Mouse (Mus musculus): ENCODE data around the gene Tspan4.
"Not testable (repeated sequence)": the region's sequence is repeated elsewhere in the genome, so short reads cannot be mapped to it uniquely, and the experiment has no call there.

The Tspan4 gene

DNA sequence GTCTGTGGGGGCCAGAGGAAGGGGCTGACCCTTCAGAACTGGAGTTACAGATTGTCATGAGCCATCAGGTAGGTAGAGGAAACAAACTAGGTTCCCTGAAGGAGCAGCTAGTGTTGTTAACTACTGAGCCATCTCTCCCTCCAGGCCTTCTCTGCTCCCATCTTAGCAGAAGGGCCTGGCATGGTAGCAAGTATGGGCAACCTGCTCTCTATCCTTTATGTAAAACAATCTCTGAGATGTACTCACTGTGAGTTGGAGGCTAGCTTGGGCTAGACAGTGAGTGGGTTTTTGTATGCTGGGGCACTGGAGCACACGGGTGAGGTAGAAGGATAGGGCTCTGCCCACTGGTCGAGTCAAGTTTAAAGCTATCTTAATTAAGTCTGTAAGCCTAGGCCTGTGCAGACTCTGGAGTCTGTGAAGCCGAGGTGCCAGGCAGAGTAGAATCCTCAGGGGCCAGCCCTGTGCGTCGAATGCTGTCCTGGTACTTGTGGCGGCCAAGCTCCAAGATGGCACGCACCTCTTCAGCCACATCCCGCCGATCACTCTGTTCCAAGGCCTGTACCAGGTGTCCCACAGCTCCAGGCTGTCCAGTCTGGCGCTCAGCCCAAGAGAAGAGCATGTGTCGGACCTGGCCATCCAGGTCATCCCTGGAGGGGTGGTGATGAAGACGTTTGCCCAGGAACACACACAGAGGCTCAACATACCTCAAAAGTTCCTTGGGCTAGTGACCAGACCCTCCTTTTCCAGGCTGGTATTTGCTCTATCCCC lies 36.7 kb upstream of the Tspan4 start:
- DNase-seq (ENCODE audit: low read depth in 1 of 2, low spot score in 2 of 2): no peak

DNA sequence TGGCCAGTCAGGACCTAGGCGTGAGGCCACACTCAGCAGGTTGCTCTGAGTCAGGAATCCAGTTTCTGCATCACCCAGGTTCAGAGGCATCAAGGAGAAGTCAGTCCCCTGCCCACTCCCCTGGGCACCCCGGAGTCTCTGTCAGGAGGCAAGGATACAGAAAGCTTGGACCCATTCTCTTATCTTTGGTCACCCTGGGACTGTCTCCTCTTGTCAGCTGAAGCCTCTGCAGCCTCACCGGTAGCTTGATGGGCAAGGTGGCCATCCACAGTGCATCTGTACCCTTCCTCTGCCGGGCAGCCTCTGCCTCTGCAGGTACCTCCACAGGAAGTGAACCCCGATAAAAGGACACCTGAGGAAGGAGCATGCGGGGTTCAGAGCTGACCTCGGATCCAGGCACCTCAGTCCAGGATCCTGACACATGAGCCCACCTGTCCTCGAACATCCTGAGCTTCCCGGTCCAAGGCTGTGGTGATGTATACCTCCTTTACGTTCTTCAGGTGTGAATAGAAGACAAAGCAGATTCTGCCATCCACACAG lies 35.8 kb upstream of the Tspan4 start:
- no peak for DNase-seq (ENCODE audit: low read depth in 1 of 2, low spot score in 2 of 2)

DNA sequence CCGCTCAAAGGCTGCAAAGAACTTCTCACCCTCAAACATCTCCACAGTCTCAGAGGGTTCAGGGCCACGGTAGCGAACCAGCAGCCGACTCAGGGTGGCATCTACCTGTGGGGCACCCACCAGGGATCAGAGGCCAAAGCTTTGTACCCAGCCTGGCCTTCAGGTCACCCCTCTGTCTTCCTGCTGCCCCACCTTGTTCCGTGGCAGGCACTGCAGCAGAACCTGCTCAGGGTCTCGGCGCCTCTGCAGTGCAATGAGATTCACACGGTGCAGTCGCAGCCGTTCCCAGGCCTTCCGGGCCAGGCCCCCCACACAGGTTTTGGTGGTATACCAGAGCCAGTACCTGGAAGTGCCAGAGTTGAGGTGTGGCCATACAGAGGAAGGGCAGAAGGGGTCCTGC lies 35.2 kb upstream of the Tspan4 start:
- no peak for DNase-seq (ENCODE audit: low read depth in 1 of 2, low spot score in 2 of 2)

DNA sequence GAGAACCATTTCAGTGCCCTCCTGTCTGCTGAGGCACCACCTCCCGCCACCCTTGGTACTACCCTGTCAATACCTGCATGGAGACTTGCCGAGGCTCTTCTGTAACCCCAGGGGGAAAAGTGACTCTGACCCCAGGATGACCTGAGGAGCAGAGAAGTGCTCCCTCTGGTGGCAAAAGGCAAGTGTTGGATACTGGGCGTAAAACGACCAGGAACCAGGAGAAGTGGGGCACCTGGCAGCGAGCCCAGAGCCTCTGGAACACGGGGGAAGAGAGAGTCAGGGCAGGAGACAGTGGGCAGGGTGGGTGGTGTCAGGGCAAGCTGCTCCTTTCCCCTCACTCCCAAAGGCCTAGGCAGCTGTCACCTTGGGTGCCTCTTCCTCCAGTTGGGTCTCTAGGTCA lies 34.4 kb upstream of the Tspan4 start:
- no peak for DNase-seq (ENCODE audit: low read depth in 1 of 2, low spot score in 2 of 2)

DNA sequence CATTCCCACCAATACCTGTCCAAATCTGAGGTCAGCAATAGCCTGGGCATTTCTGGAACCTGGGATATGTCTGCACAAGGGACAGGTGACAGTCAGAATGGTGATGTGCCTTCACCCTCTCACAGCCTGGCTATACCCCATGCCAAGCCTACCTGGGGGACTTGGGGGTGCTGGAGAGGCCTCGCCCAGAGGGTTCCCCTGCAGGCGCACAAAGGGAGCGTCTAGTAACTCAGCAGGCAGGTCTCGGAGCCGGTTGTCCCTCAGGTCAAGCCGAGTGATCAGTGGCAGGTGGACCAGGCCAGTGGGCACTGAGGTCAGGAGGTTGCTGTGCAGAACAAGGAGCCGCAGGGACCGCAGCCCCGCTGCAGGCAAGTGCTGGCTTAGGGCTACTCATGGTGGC lies 33.6 kb upstream of the Tspan4 start:
- DNase-seq (ENCODE audit: low read depth in 1 of 2, low spot score in 2 of 2): no peak

DNA sequence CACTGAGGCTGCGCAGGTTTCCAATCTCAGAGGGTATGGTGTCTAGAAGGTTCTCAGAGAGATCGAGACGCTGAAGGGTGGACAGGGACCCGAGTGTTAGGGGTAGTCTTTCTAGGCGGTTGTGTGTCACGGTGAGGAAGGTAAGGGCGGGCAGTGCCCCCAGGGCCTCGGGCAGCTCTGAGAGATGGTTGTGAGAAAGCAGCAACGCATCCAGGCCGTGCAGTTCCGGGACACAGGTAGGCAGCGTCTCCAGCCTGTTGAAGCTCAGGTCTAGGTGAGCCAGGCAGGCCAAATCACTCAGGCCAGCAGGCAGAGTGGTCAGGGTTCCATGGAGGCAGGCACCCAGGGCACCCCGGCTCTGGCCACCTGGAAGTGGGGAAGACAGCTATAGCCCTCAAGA lies 32.8 kb upstream of the Tspan4 start:
- DNase-seq (ENCODE audit: low read depth in 1 of 2, low spot score in 2 of 2): no peak

DNA sequence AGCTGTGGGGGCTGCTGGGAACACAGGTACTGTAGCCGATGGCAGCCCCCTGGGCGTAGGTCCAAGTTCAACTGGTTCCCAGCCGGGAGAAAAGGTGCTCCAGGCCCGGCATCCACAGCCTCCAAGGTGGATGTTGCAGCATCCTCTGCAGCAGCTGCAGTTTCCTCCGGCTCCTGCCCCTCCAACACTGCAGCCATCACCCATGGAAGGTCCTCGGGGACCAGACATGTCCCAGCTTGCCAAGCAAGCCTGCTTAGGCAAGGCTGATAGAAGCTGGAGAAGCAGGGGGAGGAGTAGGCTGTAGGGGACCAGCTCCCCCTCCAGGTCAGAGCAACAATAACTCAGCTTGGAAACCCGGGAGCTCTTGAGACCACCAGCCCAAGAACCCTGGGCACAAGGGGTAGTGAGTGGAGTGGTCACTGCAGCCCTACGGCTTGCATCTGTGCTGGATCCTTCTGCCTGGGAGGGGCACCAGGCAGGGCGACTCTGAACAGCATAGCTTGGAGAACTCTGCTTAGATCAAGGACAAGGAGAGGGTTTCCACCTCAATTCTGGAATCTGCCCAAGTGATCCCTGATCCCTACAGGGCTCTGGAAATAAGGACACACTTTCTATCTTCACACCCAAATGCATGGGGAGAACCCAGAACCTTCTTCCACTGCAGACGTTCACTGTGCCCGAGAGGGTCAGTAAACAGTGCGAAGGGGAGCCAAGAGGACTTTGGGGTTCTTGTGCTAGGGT lies 31.8 kb upstream of the Tspan4 start:
- no peak for DNase-seq (ENCODE audit: low read depth in 1 of 2, low spot score in 2 of 2)

DNA sequence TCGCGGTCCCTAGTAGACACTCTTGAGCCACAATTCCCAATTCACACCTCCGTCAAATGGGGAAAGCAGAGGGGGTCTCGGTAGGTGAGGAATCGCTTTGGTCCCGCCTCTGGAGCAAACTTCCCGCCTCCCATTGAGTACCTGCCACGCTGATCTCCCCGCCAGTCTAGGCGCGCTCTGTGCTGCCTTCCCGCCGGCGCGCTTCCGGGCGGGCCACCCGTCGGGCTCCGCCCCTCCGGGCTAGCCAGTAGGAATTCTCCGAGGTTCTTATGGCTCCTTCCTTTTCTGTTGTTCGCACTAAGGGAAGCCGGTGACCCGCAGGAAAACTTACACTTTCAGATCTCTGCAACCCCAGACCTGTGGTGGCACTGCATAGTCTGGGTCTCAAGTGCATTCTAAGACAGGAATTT lies 31.2 kb upstream of the Tspan4 start, which contains the start of gene Pidd1:
Pidd1 (minus strand) TSS at position 198 of the 410 bp plus-strand sequence.
- DNase-seq (ENCODE audit: low read depth in 1 of 2, low spot score in 2 of 2): no peak

DNA sequence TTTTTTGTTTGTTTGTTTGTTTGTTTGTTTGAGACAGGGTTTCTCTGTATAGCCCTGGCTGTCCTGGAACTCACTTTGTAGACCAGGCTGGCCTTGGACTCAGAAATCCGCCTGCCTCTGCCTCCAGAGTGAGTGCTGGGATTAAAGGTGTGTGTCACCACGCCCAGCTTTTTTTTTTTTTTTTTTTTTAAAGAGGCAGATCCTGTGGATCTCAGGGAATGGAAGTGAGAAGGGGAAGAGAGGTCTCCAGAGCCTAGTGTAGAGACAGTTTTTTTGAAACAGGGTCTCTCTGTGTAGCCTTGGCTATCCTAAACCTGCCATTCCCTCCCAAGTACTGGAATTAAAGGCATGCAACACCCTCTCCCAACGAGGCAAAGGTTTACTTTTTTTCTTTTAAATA lies 28.7 kb upstream of the Tspan4 start:
- not testable (repeated sequence) for DNase-seq (ENCODE audit: low read depth in 1 of 2, low spot score in 2 of 2)

DNA sequence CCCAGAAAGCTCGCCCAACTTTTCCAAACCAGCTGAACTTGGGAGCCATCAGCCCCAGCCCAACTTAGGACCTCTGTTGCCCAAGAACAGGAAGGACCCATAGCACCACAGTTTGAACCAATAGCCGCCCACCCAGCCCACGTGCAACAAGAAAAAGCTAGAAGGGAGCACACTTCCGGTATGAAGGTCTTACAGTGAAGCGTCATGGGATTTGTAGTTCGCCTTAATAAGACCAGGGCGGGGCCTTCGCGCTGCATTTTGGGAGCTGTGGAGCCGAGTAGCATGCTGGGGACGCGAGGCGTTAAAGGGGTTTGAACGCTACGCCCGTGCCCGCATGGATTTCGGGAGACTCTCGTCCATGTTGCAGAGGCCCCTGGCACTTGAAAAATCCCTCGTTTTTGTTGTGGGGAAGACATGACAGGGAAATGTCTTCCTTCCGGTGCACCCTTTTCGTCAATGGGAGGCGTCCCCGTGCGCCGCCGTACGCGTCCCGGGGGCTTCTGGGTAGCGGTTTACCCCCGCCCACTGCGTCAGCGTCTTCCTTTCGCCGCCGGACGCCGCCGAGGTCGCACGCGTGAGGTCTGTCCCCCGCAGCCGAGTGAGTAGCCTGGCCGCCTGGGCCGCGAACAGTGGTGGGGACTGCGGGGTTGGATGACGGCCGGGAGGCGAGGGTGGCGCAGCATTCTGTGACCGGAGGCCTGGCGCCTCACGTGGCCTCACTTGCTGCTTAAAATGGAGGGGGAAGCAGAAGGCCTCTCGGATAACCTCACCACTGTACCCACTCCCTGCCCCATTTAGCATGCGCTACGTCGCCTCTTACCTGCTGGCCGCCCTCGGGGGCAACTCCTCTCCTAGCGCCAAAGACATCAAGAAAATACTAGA lies 27.7 kb upstream of the Tspan4 start, which contains the start of gene Rplp2:
Rplp2 (plus strand) TSS at position 261 of the 882 bp plus-strand sequence.
- DNase-seq (ENCODE audit: low read depth in 1 of 2, low spot score in 2 of 2): peak; percentile 79 to 92

DNA sequence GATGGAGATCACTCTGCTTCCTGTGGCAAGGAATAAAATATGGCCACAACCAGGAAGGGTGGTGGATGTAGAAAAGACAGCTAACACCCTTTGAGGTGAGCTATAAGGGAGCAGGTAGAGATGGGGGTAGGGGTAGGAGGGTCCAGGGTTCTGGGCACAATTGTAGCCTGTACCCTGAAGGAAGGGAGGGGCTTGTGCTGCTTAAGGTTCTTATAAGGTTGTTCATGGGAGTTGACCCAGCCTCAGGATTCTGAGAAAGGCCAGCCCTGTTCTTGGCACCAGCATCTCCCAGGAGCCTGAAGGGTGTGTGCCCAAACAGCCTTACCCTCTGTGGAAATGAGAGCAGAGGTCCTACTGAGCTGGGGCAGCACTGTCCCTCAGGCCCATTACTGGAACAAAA lies 23.1 kb upstream of the Tspan4 start:
- DNase-seq (ENCODE audit: low read depth in 1 of 2, low spot score in 2 of 2): no peak

DNA sequence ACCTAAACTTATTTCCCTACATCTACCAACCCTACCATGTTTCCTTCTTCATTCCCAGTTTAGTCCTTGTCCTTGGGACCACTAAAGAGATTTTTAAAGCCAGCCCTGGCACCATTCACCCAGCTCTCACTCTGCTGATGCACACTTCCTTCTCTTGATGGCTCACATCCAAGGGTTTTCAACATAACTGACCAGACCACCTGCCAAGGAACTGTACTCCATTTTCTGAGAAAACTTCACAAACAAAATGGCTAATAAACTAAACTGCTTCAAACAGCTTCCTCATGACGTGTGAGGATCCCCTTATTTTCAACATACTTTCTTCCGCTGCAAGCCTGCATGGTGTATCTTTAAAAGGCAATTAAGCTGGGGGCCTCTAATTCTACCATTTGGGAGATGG lies 21.4 kb upstream of the Tspan4 start:
- no peak for DNase-seq (ENCODE audit: low read depth in 1 of 2, low spot score in 2 of 2)

DNA sequence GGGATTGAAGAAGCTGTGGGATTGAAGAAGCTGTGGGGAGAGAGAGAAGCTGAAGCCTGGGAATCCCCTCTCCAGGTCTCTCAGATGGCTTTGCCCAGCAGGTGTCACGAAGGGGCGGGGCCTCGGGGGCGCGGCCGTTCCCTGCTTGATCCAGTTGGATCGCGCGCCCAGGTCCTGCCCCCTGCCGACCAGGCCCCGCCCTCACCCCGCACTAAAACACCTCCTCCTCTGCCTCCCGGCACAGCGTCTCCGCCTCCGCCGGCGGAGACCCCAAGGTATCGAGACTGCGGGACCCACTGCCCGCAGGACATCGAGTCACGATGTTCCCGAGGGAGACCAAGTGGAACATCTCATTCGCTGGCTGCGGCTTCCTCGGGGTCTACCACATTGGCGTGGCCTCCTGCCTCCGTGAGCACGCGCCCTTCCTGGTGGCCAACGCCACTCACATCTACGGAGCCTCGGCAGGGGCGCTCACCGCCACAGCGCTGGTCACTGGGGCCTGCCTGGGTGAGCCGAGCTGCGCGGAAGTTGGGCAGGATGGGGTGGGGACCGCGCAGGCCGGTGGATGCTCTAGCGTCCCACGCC lies 20.0 kb upstream of the Tspan4 start, which contains the start of gene Pnpla2:
Pnpla2 (plus strand) TSS at position 232 of the 585 bp plus-strand sequence.
- peak; percentile 73 to 86 for DNase-seq (ENCODE audit: low read depth in 1 of 2, low spot score in 2 of 2)

DNA sequence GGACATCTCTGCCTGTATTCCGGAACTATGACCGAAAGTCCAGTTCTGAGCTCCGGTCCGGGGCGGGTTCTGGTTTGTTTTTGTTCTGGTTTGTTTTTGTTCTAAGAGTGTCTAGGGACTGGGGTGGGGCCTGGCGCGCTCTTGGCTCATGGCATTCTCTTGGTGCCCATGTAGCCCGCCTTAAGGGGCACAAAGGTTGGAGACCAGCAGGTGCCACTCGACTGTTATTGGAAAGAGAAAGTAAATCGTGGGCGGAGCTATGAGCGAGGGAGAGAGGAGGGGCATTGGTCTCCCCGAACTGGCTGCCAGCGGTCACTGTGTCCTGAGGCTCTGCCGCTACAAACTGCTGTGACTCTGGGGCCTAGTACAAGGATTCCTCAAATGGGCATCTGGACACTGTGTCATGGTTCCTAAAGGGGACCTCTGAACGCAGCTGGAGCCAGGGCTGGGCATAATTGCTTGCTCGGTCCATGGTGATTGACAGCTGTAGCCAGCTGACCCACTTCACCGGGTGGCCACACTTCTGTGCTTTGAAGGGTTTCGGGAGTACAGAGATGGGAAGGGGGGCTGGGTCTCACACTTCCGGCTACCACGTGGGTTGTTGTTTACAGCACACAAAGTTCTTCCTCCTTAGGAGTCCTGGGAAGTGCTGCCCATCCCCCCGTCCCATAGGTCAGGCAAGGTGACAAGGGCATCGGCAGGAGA lies 19.3 kb upstream of the Tspan4 start:
- DNase-seq (ENCODE audit: low read depth in 1 of 2, low spot score in 2 of 2): no peak

DNA sequence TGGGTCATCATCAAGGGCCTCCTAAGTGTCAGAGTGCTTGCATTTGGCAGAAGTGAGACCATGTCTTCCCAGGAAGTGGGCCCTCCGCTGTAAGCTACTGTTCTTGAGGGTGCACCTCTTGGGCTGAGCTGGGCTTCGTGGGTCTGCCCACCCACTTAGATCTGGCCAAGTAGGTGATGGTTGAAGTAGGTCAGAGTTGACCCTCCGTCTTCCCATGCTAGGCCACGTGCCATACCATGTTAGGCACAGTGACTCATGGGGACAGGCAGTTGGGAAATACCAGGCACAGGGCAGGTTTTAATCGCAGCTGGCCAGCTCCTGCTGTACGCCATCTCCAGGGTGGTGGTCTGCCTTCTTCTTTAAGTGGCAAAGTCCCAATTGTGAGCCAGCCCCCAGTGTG lies 18.3 kb upstream of the Tspan4 start:
- no peak for DNase-seq (ENCODE audit: low read depth in 1 of 2, low spot score in 2 of 2)

DNA sequence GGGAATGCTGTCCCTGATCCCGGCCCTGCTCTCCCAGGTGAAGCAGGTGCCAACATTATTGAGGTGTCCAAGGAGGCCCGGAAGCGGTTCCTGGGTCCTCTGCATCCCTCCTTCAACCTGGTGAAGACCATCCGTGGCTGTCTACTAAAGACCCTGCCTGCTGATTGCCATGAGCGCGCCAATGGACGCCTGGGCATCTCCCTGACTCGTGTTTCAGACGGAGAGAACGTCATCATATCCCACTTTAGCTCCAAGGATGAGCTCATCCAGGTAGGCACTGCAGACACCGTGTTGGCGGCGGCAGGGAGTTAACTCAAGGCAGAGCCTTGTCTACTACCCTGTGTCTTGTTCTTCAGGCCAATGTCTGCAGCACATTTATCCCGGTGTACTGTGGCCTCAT lies 17.8 kb upstream of the Tspan4 start:
- no peak for DNase-seq (ENCODE audit: low read depth in 1 of 2, low spot score in 2 of 2)

DNA sequence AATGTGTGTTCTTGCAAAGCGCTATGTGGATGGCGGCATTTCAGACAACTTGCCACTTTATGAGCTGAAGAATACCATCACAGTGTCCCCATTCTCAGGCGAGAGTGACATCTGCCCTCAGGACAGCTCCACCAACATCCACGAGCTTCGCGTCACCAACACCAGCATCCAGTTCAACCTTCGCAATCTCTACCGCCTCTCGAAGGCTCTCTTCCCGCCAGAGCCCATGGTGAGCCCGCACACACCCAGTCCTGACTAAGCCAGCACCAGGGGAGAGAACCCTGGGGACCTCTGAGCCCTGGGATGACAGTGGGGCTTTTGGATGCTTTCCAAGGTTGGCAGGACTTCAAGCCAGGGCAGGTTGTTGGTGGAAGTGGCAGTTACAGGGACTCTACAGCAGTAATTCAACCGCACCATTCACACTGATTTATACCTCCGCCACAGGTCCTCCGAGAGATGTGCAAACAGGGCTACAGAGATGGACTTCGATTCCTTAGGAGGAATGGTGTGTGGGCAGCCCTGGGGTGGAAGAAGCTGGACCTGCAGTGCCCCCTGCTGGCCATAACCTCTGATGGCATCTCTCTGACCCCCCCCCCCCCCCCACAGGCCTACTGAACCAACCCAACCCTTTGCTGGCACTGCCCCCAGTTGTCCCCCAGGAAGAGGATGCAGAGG lies 16.9 kb upstream of the Tspan4 start:
- DNase-seq (ENCODE audit: low read depth in 1 of 2, low spot score in 2 of 2): no peak

DNA sequence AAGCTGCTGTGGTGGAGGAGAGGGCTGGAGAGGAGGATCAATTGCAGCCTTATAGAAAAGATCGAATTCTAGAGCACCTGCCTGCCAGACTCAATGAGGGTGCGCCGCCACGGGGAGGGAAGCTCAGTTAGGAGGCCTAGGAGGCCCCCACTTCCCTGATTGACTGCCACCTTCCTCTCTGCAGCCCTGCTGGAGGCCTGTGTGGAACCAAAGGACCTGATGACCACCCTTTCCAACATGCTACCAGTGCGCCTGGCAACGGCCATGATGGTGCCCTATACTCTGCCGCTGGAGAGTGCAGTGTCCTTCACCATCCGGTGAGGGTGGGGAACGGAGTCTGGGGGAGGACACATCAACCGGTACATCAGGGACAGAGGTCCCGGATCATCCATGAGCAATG lies 16.4 kb upstream of the Tspan4 start:
- no peak for DNase-seq (ENCODE audit: low read depth in 1 of 2, low spot score in 2 of 2)

DNA sequence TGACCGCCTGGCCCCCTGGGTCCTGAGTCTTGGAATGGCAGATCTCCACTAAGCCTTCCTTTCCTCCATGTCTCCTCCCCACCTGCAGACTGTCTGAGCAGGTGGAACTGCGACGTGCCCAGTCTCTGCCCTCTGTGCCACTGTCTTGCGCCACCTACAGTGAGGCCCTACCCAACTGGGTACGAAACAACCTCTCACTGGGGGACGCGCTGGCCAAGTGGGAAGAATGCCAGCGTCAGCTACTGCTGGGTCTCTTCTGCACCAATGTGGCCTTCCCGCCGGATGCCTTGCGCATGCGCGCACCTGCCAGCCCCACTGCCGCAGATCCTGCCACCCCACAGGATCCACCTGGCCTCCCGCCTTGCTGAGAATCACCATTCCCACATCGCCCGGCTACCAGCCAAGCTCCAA lies 15.7 kb upstream of the Tspan4 start:
- DNase-seq (ENCODE audit: low read depth in 1 of 2, low spot score in 2 of 2): no peak

DNA sequence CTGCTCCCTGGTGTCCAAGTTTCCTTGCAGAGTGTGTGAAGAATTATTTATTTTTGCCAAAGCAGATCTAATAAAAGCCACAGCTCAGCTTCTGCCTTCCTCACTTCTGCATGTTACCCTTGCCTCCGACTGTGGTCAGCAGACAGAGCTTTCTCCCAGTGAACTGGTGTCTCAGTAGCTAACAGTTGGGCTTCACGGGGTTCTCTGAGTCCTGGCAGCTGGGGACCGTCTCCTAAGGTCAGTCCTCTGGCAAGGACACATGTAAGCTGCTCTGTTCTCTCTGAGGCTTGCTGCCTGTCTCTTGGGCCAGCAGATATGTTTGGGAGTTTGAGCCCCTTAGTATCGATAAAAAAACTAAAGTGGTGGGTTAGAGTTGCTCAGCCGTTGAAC lies 15.0 kb upstream of the Tspan4 start:
- no peak for DNase-seq (ENCODE audit: low read depth in 1 of 2, low spot score in 2 of 2)

All from monocyte, adult 2 months (primary cell).